In genomic region chr3:79272939-79273338, GRCm38 (mm10) we compare ENCODE assay signal across 21 mouse cellular contexts. TPM values are rescaled to one million over a fixed set of nuclear protein-coding genes. Genes with fewer than 3 reads are reported as not detected.
DNase-seq lines count a peak whose midpoint lies in the region; ATAC-seq and TF ChIP-seq lines count a peak whose summit lies in the region.
"Had no signal": no experiment of that assay in that cellular context is flagged by ENCODE, and none has a peak within 500 bp of the region (broad histone marks: within the 10 kb centered on the region; RNA-seq: fewer than 3 reads in every experiment).

No protein-coding gene starts in this region.

- ATAC-seq in CD4-positive, CD25-positive, alpha-beta regulatory T cell, adult 4 months = peak; percentile 89
- peak; percentile 64 for ATAC-seq in granulocyte monocyte progenitor cell, adult 5-6 weeks (replicated peaks; ENCODE audit: poor library complexity, severe bottlenecking)
- no peak for ATAC-seq in limb, embryonic 12.5 days (ENCODE audit: insufficient number of reproducible peaks, insufficient read depth, low FRiP score, low TSS enrichment, low read depth)
- no peak for ATAC-seq in kidney, embryonic 14.5 days (ENCODE audit: low FRiP score, low TSS enrichment)
- no peak for ATAC-seq in lung, postnatal 0 days
- ATAC-seq: forebrain, embryonic 14.5 days had no signal

- TF ChIP-seq EP300 in lung, postnatal 0 days (IDR thresholded peaks at IDR 0.05) = no peak

- no peaks in the 10 kb centered on the region for H3K27me3 ChIP-seq in limb, embryonic 12.5 days
- H3K27me3 ChIP-seq in kidney, embryonic 14.5 days (ENCODE audit: control insufficient read depth, insufficient read depth, low read length) = no peaks in the 10 kb centered on the region
- no peaks in the 10 kb centered on the region for H3K27me3 ChIP-seq in lung, postnatal 0 days (replicated peaks; ENCODE audit: insufficient read depth, low read length)
- H3K27me3 ChIP-seq: heart, embryonic 13.5 days; liver, embryonic 15.5 days; megakaryocyte, embryonic 14.5 days; midbrain, embryonic 12.5 days; neural tube, embryonic 13.5 days had no signal

- H3K36me3 ChIP-seq in limb, embryonic 12.5 days = no peaks in the 10 kb centered on the region
- no peaks in the 10 kb centered on the region for H3K36me3 ChIP-seq in kidney, embryonic 14.5 days (ENCODE audit: control insufficient read depth, insufficient read depth, low read length)
- H3K36me3 ChIP-seq in lung, postnatal 0 days (ENCODE audit: insufficient read depth, low read length) = no peaks in the 10 kb centered on the region
- H3K36me3 ChIP-seq: heart, embryonic 13.5 days; liver, embryonic 15.5 days; midbrain, embryonic 12.5 days; neural tube, embryonic 13.5 days had no signal

- no peak for DNase-seq in cerebellum, postnatal 36 days
- DNase-seq in lung, postnatal 0 days (ENCODE audit: low spot score) = no peak
- DNase-seq in spleen, adult 18-20 months = no peak
- DNase-seq: adrenal gland, adult 2 months; cerebellum, adult 9-10 months; heart, postnatal 10 days; kidney, adult 18-20 months; kidney, postnatal 36 days; lung, embryonic 14.5 days; right cerebral cortex, postnatal 4 days had no signal

- H3K9ac ChIP-seq in limb, embryonic 12.5 days (replicated peaks) = no peak overlapping the region
- H3K9ac ChIP-seq in kidney, embryonic 14.5 days (ENCODE audit: low read depth, low read length) = no peak overlapping the region
- H3K9ac ChIP-seq in lung, postnatal 0 days (replicated peaks; ENCODE audit: low read depth) = no peak overlapping the region
- H3K9ac ChIP-seq: heart, embryonic 13.5 days; hindbrain, embryonic 14.5 days; liver, embryonic 15.5 days; lung, embryonic 14.5 days; midbrain, embryonic 12.5 days; neural tube, embryonic 13.5 days had no signal

- no peak overlapping the region for H3K4me3 ChIP-seq in limb, embryonic 12.5 days (replicated peaks)
- no peak overlapping the region for H3K4me3 ChIP-seq in kidney, embryonic 14.5 days (ENCODE audit: low read length)
- H3K4me3 ChIP-seq in lung, postnatal 0 days (ENCODE audit: low read depth, low read length) = no peak overlapping the region
- H3K4me3 ChIP-seq: heart, embryonic 13.5 days; liver, embryonic 15.5 days; megakaryocyte, embryonic 14.5 days; midbrain, embryonic 12.5 days; neural tube, embryonic 13.5 days had no signal

- WGBS in limb, embryonic 12.5 days = 68% methylated on average over 4 of the region's 4 CpGs
- 77% methylated on average over 4 of the region's 4 CpGs for WGBS in kidney, embryonic 14.5 days
- WGBS in lung, postnatal 0 days = 54% methylated on average over 4 of the region's 4 CpGs

- no peaks in the 10 kb centered on the region for H3K9me3 ChIP-seq in limb, embryonic 12.5 days
- H3K9me3 ChIP-seq in kidney, embryonic 14.5 days (ENCODE audit: control insufficient read depth, low read length) = no peaks in the 10 kb centered on the region
- H3K9me3 ChIP-seq in lung, postnatal 0 days (ENCODE audit: low read length) = no peaks in the 10 kb centered on the region
- H3K9me3 ChIP-seq: heart, embryonic 13.5 days; liver, embryonic 15.5 days; megakaryocyte, embryonic 14.5 days; midbrain, embryonic 12.5 days; neural tube, embryonic 13.5 days had no signal

- peaks cover 48% of the 10 kb centered on the region for H3K4me1 ChIP-seq in limb, embryonic 12.5 days (replicated peaks)
- H3K4me1 ChIP-seq in kidney, embryonic 14.5 days (ENCODE audit: control insufficient read depth, insufficient read depth, low read length) = peaks cover 11% of the 10 kb centered on the region; the same call in 1 of the 2 replicates
- peaks cover 5% of the 10 kb centered on the region; the same call in 1 of the 2 replicates for H3K4me1 ChIP-seq in lung, postnatal 0 days (ENCODE audit: insufficient read depth, low read depth, low read length)
- H3K4me1 ChIP-seq: liver, embryonic 15.5 days had no signal

- peak overlapping the region; percentile 66; the same call in 1 of the 2 replicates for H3K27ac ChIP-seq in limb, embryonic 12.5 days
- H3K27ac ChIP-seq in kidney, embryonic 14.5 days (ENCODE audit: low read depth, low read length) = no peak overlapping the region
- H3K27ac ChIP-seq in lung, postnatal 0 days (ENCODE audit: low read length) = no peak overlapping the region
- H3K27ac ChIP-seq: heart, embryonic 13.5 days; hindbrain, embryonic 14.5 days; liver, embryonic 15.5 days; midbrain, embryonic 12.5 days; neural tube, embryonic 13.5 days had no signal

- H3K4me2 ChIP-seq in limb, embryonic 12.5 days = no peak overlapping the region
- no peak overlapping the region for H3K4me2 ChIP-seq in kidney, embryonic 14.5 days (replicated peaks; ENCODE audit: low read depth, low read length)
- H3K4me2 ChIP-seq in lung, postnatal 0 days (replicated peaks; ENCODE audit: low read depth, low read length) = no peak overlapping the region
- H3K4me2 ChIP-seq: heart, embryonic 13.5 days; hindbrain, embryonic 14.5 days; liver, embryonic 15.5 days; lung, embryonic 14.5 days; midbrain, embryonic 12.5 days; neural tube, embryonic 13.5 days had no signal

- no peak for TF ChIP-seq CTCF in lung, postnatal 0 days (IDR thresholded peaks at IDR 0.05)

RNA-seq across cellular contexts. Expression of gene Rapgef2, which starts 13.4 kb away (rescaled TPM):
- polyA plus RNA-seq in CD4-positive, CD25-positive, alpha-beta regulatory T cell, adult 4 months (2017; shearing (Covaris generic)) = 1 to 10 TPM; 3.1 to 5.6 TPM
- total RNA-seq in granulocyte monocyte progenitor cell, adult 5-6 weeks (2014; fragmentation: Nextera tagmentation) = 17.4 and 19.4 TPM in 2 replicates
- total RNA-seq in granulocyte monocyte progenitor cell, adult 5-6 weeks (2017) = 15.5 and 21.0 TPM in 2 replicates
- 9.8 and 10.4 TPM in 2 replicates for polyA plus RNA-seq in limb, embryonic 12.5 days (2016; fragmentation: Nextera tagmentation; extraction: Ambion mirVana)
- polyA plus RNA-seq in kidney, embryonic 14.5 days (2014; fragmentation: Nextera tagmentation; extraction: Ambion mirVana) = 6.1 and 9.0 TPM in 2 replicates
- 5.8 and 6.5 TPM in 2 replicates for polyA plus RNA-seq in lung, postnatal 0 days (2015; fragmentation: Nextera tagmentation; extraction: Ambion mirVana)

Comparison
In these comparisons a context has a peak if more than half of its experiments do, and no peak if none do; other contexts are left out.
1. ATAC-seq: peak in CD4-positive, CD25-positive, alpha-beta regulatory T cell, adult 4 months (single experiment) and granulocyte monocyte progenitor cell, adult 5-6 weeks (single experiment); none in limb, embryonic 12.5 days (single experiment), kidney, embryonic 14.5 days (single experiment) and lung, postnatal 0 days (single experiment).